Comparison of ENCODE assay signal across 13 mouse cellular contexts in the genomic region with DNA sequence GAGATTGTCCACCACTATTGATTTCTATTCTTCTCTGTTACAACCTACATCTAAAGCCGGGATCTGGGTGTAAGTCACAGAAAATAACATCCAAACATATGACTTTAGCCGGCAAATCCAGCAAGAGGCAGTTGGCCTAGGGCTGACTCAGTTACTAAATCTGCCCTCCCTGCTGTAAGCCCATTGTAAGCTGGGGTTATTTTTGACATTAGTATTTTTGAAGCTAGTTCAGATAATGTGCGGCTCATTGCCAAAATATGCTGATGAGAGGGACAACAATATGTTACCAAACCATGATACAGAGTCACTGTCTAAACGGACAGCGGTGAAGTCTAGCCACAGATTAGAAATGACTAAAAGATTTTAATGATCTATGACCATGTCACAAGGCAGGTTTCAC.
"Had no signal": no experiment of that assay in that cellular context is flagged by ENCODE, and none has a peak within 500 bp of the region (broad histone marks: within the 10 kb centered on the region; RNA-seq: fewer than 3 reads in every experiment).

No protein-coding gene starts in this region.

- H3K27ac ChIP-seq: kidney, embryonic 15.5 days; limb, embryonic 15.5 days; liver, embryonic 14.5 days; midbrain, embryonic 12.5 days; neural tube, embryonic 13.5 days had no signal

- DNase-seq: kidney, postnatal 14 days; layer of hippocampus, adult 9-11 months; layer of hippocampus, postnatal 36 days; lung, adult 18-20 months; right cerebral cortex, adult 18-20 months; right cerebral cortex, postnatal 25 days; thymus, postnatal 36 days had no signal

- H3K27me3 ChIP-seq: kidney, embryonic 15.5 days; limb, embryonic 15.5 days; midbrain, embryonic 12.5 days; neural tube, embryonic 13.5 days had no signal

- H3K9me3 ChIP-seq: kidney, embryonic 15.5 days; limb, embryonic 15.5 days; midbrain, embryonic 12.5 days; neural tube, embryonic 13.5 days had no signal

- H3K4me3 ChIP-seq: kidney, embryonic 15.5 days; limb, embryonic 15.5 days; midbrain, embryonic 12.5 days; neural tube, embryonic 13.5 days had no signal

- H3K4me1 ChIP-seq: kidney, embryonic 15.5 days; limb, embryonic 15.5 days; midbrain, embryonic 12.5 days; neural tube, embryonic 13.5 days had no signal

- H3K9ac ChIP-seq: kidney, embryonic 15.5 days; limb, embryonic 15.5 days; liver, embryonic 14.5 days; midbrain, embryonic 12.5 days; neural tube, embryonic 13.5 days had no signal

- H3K36me3 ChIP-seq: kidney, embryonic 15.5 days; limb, embryonic 15.5 days; midbrain, embryonic 12.5 days; neural tube, embryonic 13.5 days had no signal

- ATAC-seq: midbrain, embryonic 16.5 days had no signal

- H3K4me2 ChIP-seq: kidney, embryonic 15.5 days; limb, embryonic 15.5 days; midbrain, embryonic 12.5 days; neural tube, embryonic 13.5 days had no signal
